ENCODE assay signal across 35 mouse cellular contexts in the genomic region with DNA sequence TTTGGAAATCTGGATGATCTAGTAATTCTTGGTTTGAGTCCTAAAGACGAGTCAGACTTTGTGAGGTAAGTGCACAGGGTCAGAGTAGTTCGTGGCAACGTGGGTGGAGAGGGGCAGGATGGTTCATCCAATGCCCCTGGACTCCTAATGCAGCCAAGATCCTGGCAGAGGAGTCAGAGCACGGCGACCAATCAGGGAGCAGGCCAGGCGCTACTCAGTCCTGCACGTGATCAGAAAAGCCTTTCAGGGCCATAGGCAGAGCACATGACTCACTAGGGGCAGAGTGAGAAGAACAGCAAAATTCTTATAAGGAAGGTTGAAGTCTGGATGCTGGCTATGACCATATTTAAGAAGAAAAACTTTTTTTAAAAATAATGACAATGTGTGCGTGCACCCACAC. TPM values are rescaled to one million over a fixed set of nuclear protein-coding genes. Genes with fewer than 3 reads are reported as not detected.
A peak's percentile ranks its signal among the peaks of the same experiment; 100 is the strongest.
DNase-seq lines count a peak whose midpoint lies in the region; ATAC-seq and TF ChIP-seq lines count a peak whose summit lies in the region.
"Had no signal": no experiment of that assay in that cellular context is flagged by ENCODE, and none has a peak within 500 bp of the region (broad histone marks: within the 10 kb centered on the region; RNA-seq: fewer than 3 reads in every experiment).

No protein-coding gene starts in this region.

- H3K36me3 ChIP-seq in heart, embryonic 11.5 days (ENCODE audit: control insufficient read depth, insufficient read depth, low read length), result no peaks in the 10 kb centered on the region
- H3K36me3 ChIP-seq in CH12.LX (replicated peaks in 1 of 2; ENCODE audit: control insufficient read depth in 1 of 2, insufficient read depth in 1 of 2, low read length in 1 of 2) (no peaks in the 10 kb centered on the region), myocyte (ENCODE audit: control insufficient read depth, insufficient read depth) (no peaks in the 10 kb centered on the region)
- no peaks in the 10 kb centered on the region for H3K36me3 ChIP-seq in hindbrain, embryonic 14.5 days (replicated peaks; ENCODE audit: control insufficient read depth, insufficient read depth)
- H3K36me3 ChIP-seq: embryonic facial prominence, embryonic 10.5 days; forebrain, embryonic 12.5 days; forebrain, embryonic 15.5 days; hindbrain, embryonic 10.5 days; hindbrain, embryonic 13.5 days had no signal

- dilution Hi-C loops in CH12.LX (cut with MboI; ENCODE audit: extremely low pct_ligation_motif_present, extremely low pct_unique_long_range_greater_than_20kb, low sequenced_read_pairs), result no loop called here

- no peak overlapping the region for H3K4me3 ChIP-seq in heart, embryonic 11.5 days (ENCODE audit: low read depth, low read length)
- no peak overlapping the region for H3K4me3 ChIP-seq in CH12.LX (replicated peaks in 1 of 3; ENCODE audit: low read depth in 2 of 3, low read length in 2 of 3, poor library complexity in 1 of 3)
- H3K4me3 ChIP-seq in myocyte, result no peak overlapping the region
- no peak overlapping the region for H3K4me3 ChIP-seq in hindbrain, embryonic 14.5 days (replicated peaks; ENCODE audit: low read length)
- H3K4me3 ChIP-seq: embryonic facial prominence, embryonic 10.5 days; embryonic facial prominence, embryonic 13.5 days; erythroblast, embryonic 14.5 days; forebrain, embryonic 12.5 days; forebrain, embryonic 15.5 days; heart, embryonic 12.5 days; heart, embryonic 15.5 days; hindbrain, embryonic 10.5 days; hindbrain, embryonic 13.5 days had no signal

- peak; percentile 56 for DNase-seq in adrenal gland, adult 2 months
- DNase-seq in adrenal gland, postnatal 4 days (ENCODE audit: low spot score in 2 of 2), result no peak
- DNase-seq in heart, adult 11 months, result peak; percentile 62
- DNase-seq in CH12.LX (ENCODE audit: extremely low read depth), result no peak
- no peak for DNase-seq in layer of hippocampus, postnatal 10 days (ENCODE audit: low spot score in 2 of 2)
- no peak for DNase-seq in hindbrain, embryonic 14.5 days (ENCODE audit: low spot score)
- DNase-seq: adrenal gland, postnatal 10 days; cerebellum, adult 18-20 months; cerebellum, adult 9-11 months; cerebellum, postnatal 25 days; gastrocnemius, postnatal 10 days; gastrocnemius, postnatal 36 days; heart, postnatal 10 days; heart, postnatal 36 days; kidney, adult 18-20 months had no signal

- H3K4me1 ChIP-seq in heart, embryonic 11.5 days (ENCODE audit: control insufficient read depth, insufficient read depth, low read length), result no peaks in the 10 kb centered on the region
- H3K4me1 ChIP-seq in CH12.LX (ENCODE audit: control insufficient read depth in 1 of 2, insufficient read depth in 2 of 2), result peaks cover 3 to 6% of the 10 kb centered on the region in 2 experiments; a peak in 3 of 4 replicates
- H3K4me1 ChIP-seq in hindbrain, embryonic 14.5 days (replicated peaks; ENCODE audit: control insufficient read depth, insufficient read depth, low read length), result no peaks in the 10 kb centered on the region
- H3K4me1 ChIP-seq: embryonic facial prominence, embryonic 13.5 days; forebrain, embryonic 12.5 days; forebrain, embryonic 15.5 days; heart, embryonic 12.5 days; heart, embryonic 15.5 days; hindbrain, embryonic 10.5 days; hindbrain, embryonic 13.5 days had no signal

- H3K9ac ChIP-seq in heart, embryonic 11.5 days (ENCODE audit: low read depth, low read length), result no peak overlapping the region
- no peak overlapping the region for H3K9ac ChIP-seq in CH12.LX (ENCODE audit: insufficient read depth, low read depth)
- no peak overlapping the region for H3K9ac ChIP-seq in hindbrain, embryonic 14.5 days
- H3K9ac ChIP-seq: embryonic facial prominence, embryonic 13.5 days; forebrain, embryonic 12.5 days; forebrain, embryonic 15.5 days; heart, embryonic 12.5 days; heart, embryonic 15.5 days; hindbrain, embryonic 13.5 days had no signal

- H3K27ac ChIP-seq in heart, embryonic 11.5 days (ENCODE audit: low read depth, low read length), result no peak overlapping the region
- no peak overlapping the region for H3K27ac ChIP-seq in CH12.LX (ENCODE audit: insufficient read depth, low read depth)
- no peak overlapping the region for H3K27ac ChIP-seq in hindbrain, embryonic 14.5 days
- H3K27ac ChIP-seq: embryonic facial prominence, embryonic 10.5 days; embryonic facial prominence, embryonic 13.5 days; forebrain, embryonic 12.5 days; forebrain, embryonic 15.5 days; heart, embryonic 15.5 days; hindbrain, embryonic 10.5 days; hindbrain, embryonic 13.5 days; hindbrain, postnatal 0 days had no signal

- no peaks in the 10 kb centered on the region for H3K27me3 ChIP-seq in heart, embryonic 11.5 days (ENCODE audit: control insufficient read depth, insufficient read depth, low read length)
- H3K27me3 ChIP-seq in CH12.LX (replicated peaks) (no peaks in the 10 kb centered on the region), myocyte (ENCODE audit: control insufficient read depth, insufficient read depth, insufficient read length) (peaks cover 22% of the 10 kb centered on the region)
- H3K27me3 ChIP-seq in hindbrain, embryonic 14.5 days (ENCODE audit: control insufficient read depth, insufficient read depth, low read length), result no peaks in the 10 kb centered on the region
- H3K27me3 ChIP-seq: embryonic facial prominence, embryonic 13.5 days; forebrain, embryonic 12.5 days; forebrain, embryonic 15.5 days; heart, embryonic 12.5 days; heart, embryonic 15.5 days; hindbrain, embryonic 13.5 days had no signal

- no peaks in the 10 kb centered on the region for H3K9me3 ChIP-seq in heart, embryonic 11.5 days (replicated peaks; ENCODE audit: control insufficient read depth, low read length)
- no peaks in the 10 kb centered on the region for H3K9me3 ChIP-seq in CH12.LX (replicated peaks; ENCODE audit: low read length)
- no peaks in the 10 kb centered on the region for H3K9me3 ChIP-seq in hindbrain, embryonic 14.5 days (ENCODE audit: control insufficient read depth, low read length)
- H3K9me3 ChIP-seq: embryonic facial prominence, embryonic 10.5 days; embryonic facial prominence, embryonic 13.5 days; forebrain, embryonic 12.5 days; forebrain, embryonic 15.5 days; heart, embryonic 12.5 days; heart, embryonic 15.5 days; hindbrain, embryonic 10.5 days; hindbrain, embryonic 13.5 days had no signal

- 72% methylated on average over 8 of the region's 8 CpGs for WGBS in heart, embryonic 11.5 days (ENCODE audit: insufficient replicate concordance)
- 80% methylated on average over 8 of the region's 8 CpGs for WGBS in hindbrain, embryonic 14.5 days

- H3ac ChIP-seq in myocyte (ENCODE audit: control insufficient read depth, insufficient read length), result no peak overlapping the region

- in situ Hi-C loops in CH12.LX (cut with MboI; ENCODE audit: low pct_ligation_motif_present, low pct_unique_long_range_greater_than_20kb, low sequenced_read_pairs), result no loop called here

- no peak overlapping the region for H3K4me2 ChIP-seq in heart, embryonic 11.5 days
- H3K4me2 ChIP-seq in CH12.LX (ENCODE audit: insufficient read depth, low read depth, poor library complexity, severe bottlenecking), result no peak overlapping the region
- H3K4me2 ChIP-seq in myocyte (ENCODE audit: low read depth), result no peak overlapping the region
- H3K4me2 ChIP-seq in hindbrain, embryonic 14.5 days (replicated peaks), result no peak overlapping the region
- H3K4me2 ChIP-seq: embryonic facial prominence, embryonic 13.5 days; forebrain, embryonic 12.5 days; forebrain, embryonic 15.5 days; heart, embryonic 12.5 days; heart, embryonic 15.5 days; hindbrain, embryonic 13.5 days had no signal

- no peak for TF ChIP-seq CTCF in CH12.LX (conservative IDR thresholded peaks at IDR 0.05 in 1 of 2, IDR thresholded peaks at IDR 0.05 in 1 of 2; ENCODE audit: low read depth in 2 of 2, low read length in 2 of 2)

- ATAC-seq in heart, embryonic 11.5 days (replicated peaks; ENCODE audit: insufficient number of reproducible peaks, low FRiP score, low TSS enrichment), result no peak
- ATAC-seq in hindbrain, embryonic 14.5 days (ENCODE audit: low FRiP score), result no peak
- ATAC-seq: forebrain, embryonic 15.5 days; hindbrain, postnatal 0 days; inflammation-experienced regulatory T-cells, adult 6 months; intestine, embryonic 16.5 days had no signal

- no peak for TF ChIP-seq EP300 in CH12.LX (IDR thresholded peaks at IDR 0.05; ENCODE audit: low read length)

- TF ChIP-seq RAD21 in CH12.LX (IDR thresholded peaks at IDR 0.05; ENCODE audit: low read depth, low read length), result no peak

- no peaks in the 10 kb centered on the region for H3K79me2 ChIP-seq in CH12.LX (replicated peaks; ENCODE audit: control insufficient read depth, extremely low read depth, insufficient read depth, poor library complexity, severe bottlenecking)
- no peaks in the 10 kb centered on the region for H3K79me2 ChIP-seq in myocyte (ENCODE audit: control insufficient read depth, insufficient read depth)

- TF ChIP-seq POLR2A in CH12.LX (IDR thresholded peaks at IDR 0.05; ENCODE audit: low read depth, low read length), result no peak
- TF ChIP-seq POLR2A in myocyte (IDR thresholded peaks at IDR 0.05; ENCODE audit: insufficient read length, low read depth), result no peak

TF ChIP-seq in CH12.LX, 34 proteins besides CTCF, POLR2A, EP300 and RAD21 (continues in another document):
- TF ChIP-seq BHLHE40 (IDR thresholded peaks at IDR 0.05; ENCODE audit: low read depth, low read length), result peak; percentile 19; the same call in 1 of the 2 replicates

RNA-seq across cellular contexts. Expression of a gene that starts 26.9 kb away (rescaled TPM):
- 100 to 1,000 TPM in 1 of 2 experiments, 10 to 100 TPM in 1; 94.6 to 157 TPM for total RNA-seq in adrenal gland, adult 2 months (2021)
- 58.7 and 87.6 TPM in 2 replicates for polyA plus RNA-seq in adrenal gland, adult 2 months (2012; rRNA removed)
- total RNA-seq in adrenal gland, postnatal 4 days (2021), result 10 to 100 TPM; 29.5 to 37.0 TPM
- polyA plus RNA-seq in heart, embryonic 11.5 days (2014; fragmentation: Nextera tagmentation; extraction: Ambion mirVana), result 34.7 and 42.3 TPM in 2 replicates
- total RNA-seq in CH12.LX (2012; rRNA removed), result 0.25 and 1.1 TPM in 2 replicates
- 2.6 and 3.1 TPM in 2 replicates for total RNA-seq in CH12.LX (2014; rRNA removed)
- 7.8 and 8.5 TPM in 2 replicates for polyA plus RNA-seq in CH12.LX (2012; ENCODE audit: insufficient read length, low read depth)
- polyA plus RNA-seq in myocyte (2012; fragmentation: generic; extraction: Trizol), result 0.02 TPM
- 1 to 10 TPM; 4.2 to 5.3 TPM for total RNA-seq in layer of hippocampus, postnatal 10 days (2021)
- 9.2 and 9.4 TPM in 2 replicates for polyA plus RNA-seq in hindbrain, embryonic 14.5 days (2014; fragmentation: Nextera tagmentation; extraction: Ambion mirVana)

RNA-seq across cellular contexts. Expression of a gene that starts 50.5 kb away (rescaled TPM):
- total RNA-seq in adrenal gland, adult 2 months (2021), result not detected
- not detected in 2 replicates for polyA plus RNA-seq in adrenal gland, adult 2 months (2012; rRNA removed)
- not detected for total RNA-seq in adrenal gland, postnatal 4 days (2021)
- polyA plus RNA-seq in heart, embryonic 11.5 days (2014; fragmentation: Nextera tagmentation; extraction: Ambion mirVana), result not detected in 2 replicates
- total RNA-seq in CH12.LX (2012; rRNA removed) (not detected in 2 replicates), CH12.LX (2014; rRNA removed) (not detected in 2 replicates)
- polyA plus RNA-seq in CH12.LX (2012; ENCODE audit: insufficient read length, low read depth) (0.23 TPM in 1 of 2 replicates, not detected in the other), myocyte (2012; fragmentation: generic; extraction: Trizol) (not detected)
- total RNA-seq in layer of hippocampus, postnatal 10 days (2021), result under 1 TPM; 0.34 to 0.40 TPM
- 0.23 TPM in 1 of 2 replicates, not detected in the other for polyA plus RNA-seq in hindbrain, embryonic 14.5 days (2014; fragmentation: Nextera tagmentation; extraction: Ambion mirVana)
- total RNA-seq: adrenal gland, postnatal 10 days; common myeloid progenitor, adult 5-6 weeks; gastrocnemius, adult 18-20 months; gastrocnemius, postnatal 10 days; gastrocnemius, postnatal 36 days; granulocyte monocyte progenitor cell, adult 5-6 weeks; heart, adult 8-10 months; heart, postnatal 10 days; heart, postnatal 36 days; hindbrain, postnatal 0 days; MEL had no signal
- polyA plus RNA-seq: embryonic facial prominence, embryonic 10.5 days; erythroblast, embryonic 14.5 days; forebrain, embryonic 12.5 days; forebrain, embryonic 15.5 days; heart, embryonic 12.5 days; hindbrain, embryonic 10.5 days; hindbrain, postnatal 0 days; kidney, embryonic 14.5 days had no signal

Comparison
In these comparisons a context has a peak if more than half of its experiments do, and no peak if none do; other contexts are left out.
1. DNase-seq: peak in adrenal gland, adult 2 months (single experiment) and heart, adult 11 months (single experiment); none in adrenal gland, postnatal 4 days (0 of 2), CH12.LX (single experiment), layer of hippocampus, postnatal 10 days (0 of 2) and hindbrain, embryonic 14.5 days (single experiment).